Mouse (Mus musculus): Measurements from ENCODE around the gene Gm29666. TPM values are rescaled to one million over a fixed set of nuclear protein-coding genes. Genes with fewer than 3 reads are reported as not detected.
A peak's percentile ranks its signal among the peaks of the same experiment; 100 is the strongest.

Gene Gm29666
- polyA plus RNA-seq, 1 experiment from 2014 or later: 0.33 TPM

- WGBS: 91% methylated on average over 11 of the region's 11 CpGs
- H3K9ac ChIP-seq (ENCODE audit: low read depth, low read length): no peak overlapping the region
- H3K4me3 ChIP-seq (ENCODE audit: low read depth, low read length): no peak overlapping the region
- no peaks in the 10 kb centered on the region for H3K4me1 ChIP-seq (ENCODE audit: control insufficient read depth, insufficient read depth, low read length)
- H3K4me2 ChIP-seq (ENCODE audit: low read depth, low read length): no peak overlapping the region
- no peaks in the 10 kb centered on the region for H3K9me3 ChIP-seq (ENCODE audit: control insufficient read depth, low read length)
- peaks cover 73% of the 10 kb centered on the region for H3K36me3 ChIP-seq (ENCODE audit: control insufficient read depth, insufficient read depth, low read length)
- H3K27me3 ChIP-seq (replicated peaks; ENCODE audit: control insufficient read depth, insufficient read depth, low read length): no peaks in the 10 kb centered on the region
- DNase-seq (ENCODE audit: low spot score): no peak
- no peak overlapping the region for H3K27ac ChIP-seq (replicated peaks; ENCODE audit: low read depth, low read length)
- ATAC-seq (ENCODE audit: low read depth): no peak
Measured at GRCm38 (mm10) chr15:84953259-84953658, 33.4 kb upstream of the Gm29666 start.

- ATAC-seq (ENCODE audit: low read depth) (no peak), DNase-seq (ENCODE audit: low spot score) (no peak)
- H3K4me2 ChIP-seq (ENCODE audit: low read depth, low read length): no peak overlapping the region
- H3K4me1 ChIP-seq (ENCODE audit: control insufficient read depth, insufficient read depth, low read length): no peaks in the 10 kb centered on the region
- H3K27me3 ChIP-seq (replicated peaks; ENCODE audit: control insufficient read depth, insufficient read depth, low read length): no peaks in the 10 kb centered on the region
- WGBS: 85% methylated on average over 4 of the region's 4 CpGs
- H3K9me3 ChIP-seq (ENCODE audit: control insufficient read depth, low read length): no peaks in the 10 kb centered on the region
- H3K36me3 ChIP-seq (ENCODE audit: control insufficient read depth, insufficient read depth, low read length): peaks cover 66% of the 10 kb centered on the region
- no peak overlapping the region for H3K4me3 ChIP-seq (ENCODE audit: low read depth, low read length)
- H3K27ac ChIP-seq (replicated peaks; ENCODE audit: low read depth, low read length): no peak overlapping the region
- H3K9ac ChIP-seq (ENCODE audit: low read depth, low read length): no peak overlapping the region
Measured at GRCm38 (mm10) chr15:84950053-84950452, 30.2 kb upstream of the Gm29666 start.

DNA sequence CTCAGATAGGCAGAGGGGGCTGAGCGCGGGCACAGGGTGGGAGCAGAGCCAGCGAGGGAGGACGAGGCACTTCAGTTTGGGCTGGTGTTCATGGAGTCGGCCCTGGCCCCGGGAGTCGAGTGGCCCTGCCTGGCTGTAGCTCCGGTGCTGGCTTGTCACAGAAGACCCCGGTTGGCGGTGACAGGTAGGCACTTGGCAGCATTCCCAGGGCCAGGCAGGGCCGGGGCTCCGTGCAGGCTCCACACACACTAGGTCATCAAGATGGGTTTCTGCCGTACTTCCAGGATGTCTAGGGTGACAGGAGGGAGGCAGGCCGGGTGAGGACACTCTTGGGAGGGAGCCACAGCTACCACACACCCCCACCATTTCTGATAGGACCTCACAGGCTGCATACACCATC is 29.2 kb upstream of the Gm29666 start:
- peaks cover 57% of the 10 kb centered on the region for H3K36me3 ChIP-seq (ENCODE audit: control insufficient read depth, insufficient read depth, low read length)

GRCm38 (mm10) chr15:84944319-84944718 is 24.5 kb upstream of the Gm29666 start:
- H3K4me2 ChIP-seq (ENCODE audit: low read depth, low read length): no peak overlapping the region
- H3K9ac ChIP-seq (ENCODE audit: low read depth, low read length): no peak overlapping the region
- H3K36me3 ChIP-seq (ENCODE audit: control insufficient read depth, insufficient read depth, low read length): peaks cover 48% of the 10 kb centered on the region
- H3K9me3 ChIP-seq (ENCODE audit: control insufficient read depth, low read length): no peaks in the 10 kb centered on the region
- H3K4me1 ChIP-seq (ENCODE audit: control insufficient read depth, insufficient read depth, low read length): no peaks in the 10 kb centered on the region
- H3K27me3 ChIP-seq (replicated peaks; ENCODE audit: control insufficient read depth, insufficient read depth, low read length): no peaks in the 10 kb centered on the region
- DNase-seq (ENCODE audit: low spot score) (no peak), ATAC-seq (ENCODE audit: low read depth) (no peak)
- no peak overlapping the region for H3K4me3 ChIP-seq (ENCODE audit: low read depth, low read length)
- 80% methylated on average over 5 of the region's 5 CpGs for whole genome bisulfite sequencing
- no peak overlapping the region for H3K27ac ChIP-seq (replicated peaks; ENCODE audit: low read depth, low read length)

More for the DNA sequence above, 29.2 kb upstream of the Gm29666 start:
- Histone ChIP-seq H3K9ac (ENCODE audit: low read depth, low read length) (no peak overlapping the region), H3K27ac (replicated peaks; ENCODE audit: low read depth, low read length) (no peak overlapping the region), H3K27me3 (replicated peaks; ENCODE audit: control insufficient read depth, insufficient read depth, low read length) (no peaks in the 10 kb centered on the region), H3K4me1 (ENCODE audit: control insufficient read depth, insufficient read depth, low read length) (no peaks in the 10 kb centered on the region), H3K4me2 (ENCODE audit: low read depth, low read length) (no peak overlapping the region), H3K9me3 (ENCODE audit: control insufficient read depth, low read length) (no peaks in the 10 kb centered on the region), H3K4me3 (ENCODE audit: low read depth, low read length) (no peak overlapping the region)
- ATAC-seq (ENCODE audit: low read depth) (no peak), DNase-seq (ENCODE audit: low spot score) (no peak)
- WGBS: 78% methylated on average over 10 of the region's 14 CpGs

DNA sequence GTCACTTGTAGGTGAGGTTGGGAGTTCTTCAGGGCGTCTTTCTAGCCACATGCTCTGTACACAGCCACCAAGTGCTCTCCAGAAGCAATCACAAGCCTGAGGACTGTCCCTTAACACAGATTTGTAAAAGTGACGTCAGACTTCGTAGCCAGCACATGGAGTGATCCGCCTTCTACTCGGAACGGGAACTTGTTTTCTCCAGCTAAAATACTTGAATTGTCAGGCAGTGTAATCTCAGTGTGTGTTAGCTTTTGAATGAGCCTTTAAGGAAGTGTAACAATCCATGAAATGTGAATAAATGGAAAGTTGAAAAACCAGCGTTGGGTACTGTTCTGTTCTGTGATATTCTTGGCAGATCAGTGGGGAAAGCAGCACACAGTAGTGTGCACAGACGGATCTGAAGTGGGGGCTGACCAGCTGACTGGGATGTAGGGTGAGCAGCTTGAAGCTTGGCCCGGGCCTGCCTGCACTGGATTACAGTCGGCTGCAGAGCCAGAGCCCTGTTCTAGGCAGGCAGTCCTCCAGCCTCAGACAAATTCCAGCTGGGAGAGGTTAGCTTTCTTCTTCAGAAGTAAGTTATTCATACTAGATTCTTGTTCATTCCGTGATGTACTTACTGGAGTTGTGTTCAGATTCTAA is 22.9 kb upstream of the Gm29666 start:
- Histone ChIP-seq H3K27me3 (replicated peaks; ENCODE audit: control insufficient read depth, insufficient read depth, low read length) (no peaks in the 10 kb centered on the region), H3K36me3 (ENCODE audit: control insufficient read depth, insufficient read depth, low read length) (peaks cover 48% of the 10 kb centered on the region), H3K4me2 (ENCODE audit: low read depth, low read length) (no peak overlapping the region), H3K9me3 (ENCODE audit: control insufficient read depth, low read length) (no peaks in the 10 kb centered on the region), H3K9ac (ENCODE audit: low read depth, low read length) (no peak overlapping the region), H3K4me1 (ENCODE audit: control insufficient read depth, insufficient read depth, low read length) (no peaks in the 10 kb centered on the region), H3K27ac (replicated peaks; ENCODE audit: low read depth, low read length) (no peak overlapping the region), H3K4me3 (ENCODE audit: low read depth, low read length) (no peak overlapping the region)
- DNase-seq (ENCODE audit: low spot score): peak; percentile 11
- WGBS: 70% methylated on average over 11 of the region's 11 CpGs
- ATAC-seq (ENCODE audit: low read depth): no peak

GRCm38 (mm10) chr15:84940102-84940501 is 20.3 kb upstream of the Gm29666 start:
- whole genome bisulfite sequencing: 73% methylated on average over 12 of the region's 12 CpGs
- DNase-seq (ENCODE audit: low spot score): no peak

DNA sequence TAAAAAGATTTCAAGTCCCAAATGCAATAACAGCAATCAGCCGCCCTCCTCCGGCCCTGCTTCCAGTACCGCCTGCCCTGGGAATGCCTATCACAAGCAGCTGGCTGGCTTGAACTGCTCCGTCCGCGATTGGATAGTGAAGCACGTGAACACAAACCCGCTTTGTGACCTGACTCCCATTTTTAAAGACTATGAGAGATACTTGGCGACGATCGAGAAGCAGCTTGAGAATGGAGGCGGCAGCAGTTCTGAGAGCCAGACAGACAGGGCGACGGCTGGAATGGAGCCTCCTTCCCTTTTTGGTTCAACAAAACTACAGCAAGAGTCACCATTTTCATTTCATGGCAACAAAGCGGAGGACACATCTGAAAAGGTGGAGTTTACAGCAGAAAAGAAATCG is 15.1 kb upstream of the Gm29666 start:
- Histone ChIP-seq H3K4me3 (ENCODE audit: low read depth, low read length) (no peak overlapping the region), H3K4me2 (ENCODE audit: low read depth, low read length) (no peak overlapping the region), H3K9ac (ENCODE audit: low read depth, low read length) (no peak overlapping the region), H3K9me3 (ENCODE audit: control insufficient read depth, low read length) (no peaks in the 10 kb centered on the region), H3K4me1 (ENCODE audit: control insufficient read depth, insufficient read depth, low read length) (no peaks in the 10 kb centered on the region), H3K36me3 (ENCODE audit: control insufficient read depth, insufficient read depth, low read length) (peaks cover 100% of the 10 kb centered on the region), H3K27ac (replicated peaks; ENCODE audit: low read depth, low read length) (no peak overlapping the region), H3K27me3 (replicated peaks; ENCODE audit: control insufficient read depth, insufficient read depth, low read length) (no peaks in the 10 kb centered on the region)
- no peak for DNase-seq (ENCODE audit: low spot score)
- WGBS: 94% methylated on average over 16 of the region's 16 CpGs
- ATAC-seq (ENCODE audit: low read depth): no peak

More at GRCm38 (mm10) chr15:84940102-84940501, 20.3 kb upstream of the Gm29666 start:
- H3K27me3 ChIP-seq (replicated peaks; ENCODE audit: control insufficient read depth, insufficient read depth, low read length): no peaks in the 10 kb centered on the region
- H3K27ac ChIP-seq (replicated peaks; ENCODE audit: low read depth, low read length): no peak overlapping the region
- no peaks in the 10 kb centered on the region for H3K9me3 ChIP-seq (ENCODE audit: control insufficient read depth, low read length)
- H3K4me3 ChIP-seq (ENCODE audit: low read depth, low read length): no peak overlapping the region
- no peak overlapping the region for H3K9ac ChIP-seq (ENCODE audit: low read depth, low read length)
- no peak overlapping the region for H3K4me2 ChIP-seq (ENCODE audit: low read depth, low read length)
- no peaks in the 10 kb centered on the region for H3K4me1 ChIP-seq (ENCODE audit: control insufficient read depth, insufficient read depth, low read length)
- ATAC-seq (ENCODE audit: low read depth): no peak
- H3K36me3 ChIP-seq (ENCODE audit: control insufficient read depth, insufficient read depth, low read length): peaks cover 73% of the 10 kb centered on the region

DNA sequence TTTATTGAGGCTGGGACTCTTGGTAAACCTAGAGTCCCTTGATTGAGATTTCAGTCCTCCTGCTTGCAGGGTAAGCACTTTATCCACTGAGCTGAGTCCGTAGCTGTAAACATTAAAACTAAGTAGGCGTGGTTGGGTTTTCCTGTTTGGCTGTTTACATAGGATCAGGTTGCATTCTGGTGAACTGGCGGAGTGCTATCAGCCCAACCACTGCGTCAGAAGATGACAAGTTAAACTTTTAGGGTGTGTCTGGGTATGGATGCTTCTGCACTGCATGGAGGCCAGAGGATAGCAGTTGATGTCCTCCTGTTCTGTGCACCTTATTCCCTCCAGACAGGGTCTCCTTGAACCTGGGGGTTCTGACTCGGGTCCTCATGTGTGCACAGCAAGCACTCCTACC is 12.5 kb upstream of the Gm29666 start:
- peaks cover 100% of the 10 kb centered on the region for H3K36me3 ChIP-seq (ENCODE audit: control insufficient read depth, insufficient read depth, low read length)
- no peak overlapping the region for H3K4me3 ChIP-seq (ENCODE audit: low read depth, low read length)
- no peaks in the 10 kb centered on the region for H3K27me3 ChIP-seq (replicated peaks; ENCODE audit: control insufficient read depth, insufficient read depth, low read length)
- no peaks in the 10 kb centered on the region for H3K4me1 ChIP-seq (ENCODE audit: control insufficient read depth, insufficient read depth, low read length)
- DNase-seq (ENCODE audit: low spot score) (peak; percentile 7), ATAC-seq (ENCODE audit: low read depth) (no peak)
- no peak overlapping the region for H3K9ac ChIP-seq (ENCODE audit: low read depth, low read length)
- 47% methylated on average over 5 of the region's 5 CpGs for WGBS
- no peaks in the 10 kb centered on the region for H3K9me3 ChIP-seq (ENCODE audit: control insufficient read depth, low read length)
- no peak overlapping the region for H3K27ac ChIP-seq (replicated peaks; ENCODE audit: low read depth, low read length)
- H3K4me2 ChIP-seq (ENCODE audit: low read depth, low read length): no peak overlapping the region

DNA sequence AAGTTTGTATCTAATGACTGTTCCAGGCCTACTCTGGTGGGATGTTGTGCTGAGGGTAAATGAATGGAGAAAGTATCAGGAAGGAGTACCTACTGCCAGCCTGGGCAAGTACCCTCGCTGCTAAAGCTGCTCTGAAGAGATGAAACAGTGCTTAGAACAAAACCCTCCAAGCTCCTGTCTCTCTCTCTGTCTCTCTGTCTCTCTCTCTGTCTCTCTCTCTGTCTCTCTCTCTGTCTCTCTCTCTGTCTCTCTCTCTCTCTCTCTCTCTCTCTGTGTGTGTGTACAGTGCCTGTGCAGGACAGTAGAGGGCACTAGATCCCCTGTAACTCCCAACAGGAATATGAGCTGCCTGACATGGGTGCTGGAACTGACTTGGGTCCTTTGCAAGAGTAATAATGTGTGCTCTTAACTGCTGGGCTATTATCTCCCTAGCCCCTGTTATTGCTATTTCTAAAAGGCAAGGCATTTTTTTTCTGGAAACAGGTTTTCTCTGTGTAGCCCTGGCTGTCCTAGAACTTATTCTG is 5.7 kb upstream of the Gm29666 start:
- no peak for ATAC-seq (ENCODE audit: low read depth)
- Histone ChIP-seq H3K27me3 (replicated peaks; ENCODE audit: control insufficient read depth, insufficient read depth, low read length) (no peaks in the 10 kb centered on the region), H3K4me3 (ENCODE audit: low read depth, low read length) (0 out of 2 replicates have a peak overlapping the region, but pooled peaks have one; percentile 99), H3K9ac (ENCODE audit: low read depth, low read length) (no peak overlapping the region), H3K9me3 (ENCODE audit: control insufficient read depth, low read length) (no peaks in the 10 kb centered on the region), H3K27ac (replicated peaks; ENCODE audit: low read depth, low read length) (no peak overlapping the region), H3K4me1 (ENCODE audit: control insufficient read depth, insufficient read depth, low read length) (peaks cover 5% of the 10 kb centered on the region; the same call in 1 of the 2 replicates), H3K4me2 (ENCODE audit: low read depth, low read length) (peak overlapping the region; percentile 84), H3K36me3 (ENCODE audit: control insufficient read depth, insufficient read depth, low read length) (peaks cover 35% of the 10 kb centered on the region)
- WGBS: 73% methylated on average over 1 of the region's 1 CpGs
- DNase-seq (ENCODE audit: low spot score): peak; percentile 25

Measured in embryonic facial prominence, embryonic 14.5 days (tissue).